Mouse (Mus musculus): ENCODE measurements around the gene Elf2.

DNA sequence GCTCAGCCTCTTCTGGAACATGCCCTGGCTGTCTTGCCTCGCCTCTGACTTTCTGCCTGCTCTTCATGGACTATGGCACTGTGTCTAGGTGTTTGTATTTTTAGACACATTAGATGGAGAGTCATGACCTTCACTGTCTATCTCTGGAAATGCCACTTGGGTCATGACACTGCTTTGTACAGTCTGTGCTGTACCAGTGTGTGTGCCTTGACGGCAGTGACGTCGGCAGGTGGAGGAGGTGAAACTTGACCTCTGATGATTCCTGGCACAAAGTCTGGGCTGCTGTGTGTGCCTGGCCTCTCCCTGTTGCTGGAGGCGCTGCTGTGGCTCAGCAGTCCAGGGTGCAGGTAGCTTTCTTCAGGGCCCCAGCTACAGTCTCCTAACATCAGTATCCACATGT is 107.0 kb downstream of the Elf2 start:
- TF ChIP-seq CTCF (IDR thresholded peaks at IDR 0.05; ENCODE audit: low read depth, low read length) (no peak), POLR2A (IDR thresholded peaks at IDR 0.05; ENCODE audit: borderline replicate concordance, low read depth, low read length) (no peak)

Data from bone marrow macrophage, adult 2 months (primary cell).